Mouse (Mus musculus) large intestine, adult 2 months (tissue): Measurements from ENCODE around the gene Vmn1r219. TPM values are rescaled to one million over a fixed set of nuclear protein-coding genes. Genes with fewer than 3 reads are reported as not detected.
"Not testable (repeated sequence)": the region's sequence is repeated elsewhere in the genome, so short reads cannot be mapped to it uniquely, and the experiment has no call there.

ENCODE experiments used
- DNase-seq: peaks from one replicate; pipeline ENCODE4 v3.0.0-alpha.2; 2012; ENCODE audit warnings: low read depth, low spot score
- WGBS: fragments of 180-500 bp; shearing (Covaris S2); methylation state at CpG from one replicate; pipeline ENCODE4 v1.1.7; 2018; 5-methylcytosine and 5-hydroxymethylcytosine counted together
- polyA plus RNA-seq: library from polyadenylated mRNA; depleted of rRNA; stranded (reverse); fragments of >200 nt; gene quantifications from 2 replicates; pipeline ENCODE4 v1.2.3, GENCODE M21; 2012; rRNA removed

Vmn1r219 gene
- polyA plus RNA-seq = not detected in 2 replicates

DNA sequence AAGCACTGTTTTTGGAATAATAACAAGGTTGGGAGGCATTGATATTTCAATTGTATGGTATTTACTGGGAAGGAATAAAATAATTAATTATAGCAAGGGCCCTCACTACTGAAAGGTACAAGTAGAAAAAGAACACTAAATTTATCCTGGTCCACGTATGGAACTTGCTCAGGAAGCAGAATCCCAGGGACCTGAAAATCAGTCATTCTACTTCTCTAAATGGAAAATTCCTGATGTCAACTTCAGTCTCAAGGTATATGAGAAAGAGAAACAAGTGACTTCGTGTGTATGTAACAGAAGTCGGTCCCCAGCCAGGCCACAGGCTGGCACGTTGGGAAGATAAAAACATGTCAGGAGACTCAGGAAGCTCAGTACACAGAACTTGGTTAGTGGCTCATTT is at the start of gene Vmn1r219:
Gene Vmn1r219 (plus strand): TSS at position 301 of the 400 bp plus-strand sequence.
- 76% methylated on average over 4 of the region's 4 CpGs for WGBS
- no peak for DNase-seq

DNA sequence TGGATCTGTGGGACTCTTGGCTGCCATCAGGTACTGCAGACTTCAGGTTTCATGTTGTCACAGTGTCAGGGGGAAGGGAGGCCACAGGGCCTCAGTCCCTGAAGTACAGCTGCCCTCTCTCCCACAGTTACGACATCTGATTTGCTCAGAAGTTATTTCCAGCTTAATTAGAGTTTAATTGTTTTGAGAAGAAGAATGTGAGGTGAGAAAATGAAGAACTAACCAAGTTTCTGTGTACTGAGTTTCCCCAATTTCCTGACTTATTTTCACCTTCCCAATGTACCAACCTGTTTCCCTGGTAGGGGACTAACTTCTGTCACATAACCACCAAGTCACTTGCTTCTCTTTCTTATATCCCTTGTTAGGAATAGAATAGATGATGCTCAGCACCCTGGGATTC is 41.0 kb upstream of the Vmn1r219 start, which contains the start of gene Vmn1r217:
Gene Vmn1r217 (minus strand): TSS at position 101 of the 400 bp plus-strand sequence.
- not testable (repeated sequence) for DNase-seq
- 72% methylated on average over 1 of the region's 1 CpGs for WGBS

DNA sequence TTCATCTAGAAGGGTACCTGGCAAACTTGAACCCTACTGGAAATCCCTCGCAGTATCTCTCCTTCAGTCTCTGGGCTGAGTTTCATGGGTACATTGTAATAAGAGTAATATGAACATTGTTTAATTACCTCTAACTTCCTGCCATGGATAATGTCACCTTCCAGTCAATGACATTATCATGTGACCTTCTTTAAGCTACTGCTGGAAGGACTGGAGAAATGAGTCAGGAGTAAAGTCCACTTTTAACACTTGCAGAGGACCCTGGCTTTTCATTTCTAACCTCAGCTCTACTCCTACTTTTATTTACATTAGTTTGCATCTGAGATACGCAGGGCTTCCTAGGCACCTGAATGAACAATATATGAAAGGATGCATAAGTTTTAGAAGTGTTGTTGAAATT is 38.5 kb upstream of the Vmn1r219 start:
- 65% methylated on average over 2 of the region's 2 CpGs for WGBS

DNA sequence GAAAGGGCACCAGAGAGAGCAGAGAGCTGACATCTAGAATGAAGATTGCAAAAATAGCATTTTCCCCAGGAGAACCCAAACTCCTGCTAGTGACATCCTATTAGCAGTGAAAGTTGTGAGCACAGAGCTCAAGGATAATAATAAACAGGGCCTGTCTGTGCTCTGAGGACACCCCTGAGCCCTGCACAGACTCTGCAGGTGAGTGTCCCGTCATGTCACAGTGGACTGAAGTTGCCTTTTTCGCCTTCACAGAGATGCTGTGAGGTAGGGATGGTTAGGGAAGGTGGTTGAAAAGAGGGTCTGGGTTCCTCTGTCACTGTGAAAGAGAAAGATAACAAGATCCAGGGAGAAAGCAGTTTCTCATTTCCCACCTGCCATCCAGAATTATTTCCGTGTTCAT is 26.0 kb upstream of the Vmn1r219 start, which contains the start of gene Vmn1r218:
Gene Vmn1r218 (plus strand): TSS at position 57 of the 400 bp plus-strand sequence.
- DNase-seq = no peak
- 58% methylated on average over 3 of the region's 3 CpGs for WGBS

More for the DNA sequence above, 38.5 kb upstream of the Vmn1r219 start:
- no peak for DNase-seq

DNA sequence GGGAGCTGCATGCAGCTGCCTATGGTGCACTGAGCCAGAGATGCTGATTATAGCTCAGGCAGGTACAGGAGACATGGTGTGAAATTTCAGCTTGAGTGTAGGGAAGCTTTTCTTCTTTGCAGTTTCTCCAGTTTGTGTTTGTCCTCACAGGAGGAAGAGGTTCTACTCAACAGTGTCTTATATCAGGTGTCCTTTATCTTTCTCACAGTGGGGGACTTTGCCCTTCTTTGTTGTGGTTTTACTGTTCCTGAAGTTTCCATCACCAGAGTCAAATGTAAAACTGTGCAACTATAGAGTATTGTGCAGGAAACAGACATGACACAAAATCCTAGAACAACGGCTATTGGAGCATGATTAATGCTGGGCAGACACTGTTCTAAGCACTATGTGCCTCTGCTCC is 25.6 kb upstream of the Vmn1r219 start:
- 24% methylated on average over 1 of the region's 1 CpGs for WGBS
- DNase-seq = no peak

DNA sequence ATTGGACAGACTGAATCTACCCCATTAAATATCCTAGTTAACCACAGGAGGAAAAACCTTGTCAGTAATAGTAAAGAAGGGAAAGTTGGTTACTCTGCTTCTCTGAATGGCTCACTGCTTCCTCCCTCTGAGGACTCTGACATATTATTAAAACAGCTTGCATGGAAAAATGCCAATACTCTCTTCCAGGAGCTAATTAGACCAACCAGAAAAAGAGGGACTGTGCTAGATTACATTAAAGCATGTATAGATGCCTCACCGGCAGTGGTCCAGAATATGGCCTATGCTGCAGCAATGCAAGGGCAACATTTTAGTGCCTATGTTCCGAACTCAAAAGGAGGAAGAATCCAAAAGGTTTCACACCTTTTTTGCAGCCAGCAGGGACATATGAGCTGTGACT is 20.2 kb upstream of the Vmn1r219 start:
- no peak for DNase-seq

DNA sequence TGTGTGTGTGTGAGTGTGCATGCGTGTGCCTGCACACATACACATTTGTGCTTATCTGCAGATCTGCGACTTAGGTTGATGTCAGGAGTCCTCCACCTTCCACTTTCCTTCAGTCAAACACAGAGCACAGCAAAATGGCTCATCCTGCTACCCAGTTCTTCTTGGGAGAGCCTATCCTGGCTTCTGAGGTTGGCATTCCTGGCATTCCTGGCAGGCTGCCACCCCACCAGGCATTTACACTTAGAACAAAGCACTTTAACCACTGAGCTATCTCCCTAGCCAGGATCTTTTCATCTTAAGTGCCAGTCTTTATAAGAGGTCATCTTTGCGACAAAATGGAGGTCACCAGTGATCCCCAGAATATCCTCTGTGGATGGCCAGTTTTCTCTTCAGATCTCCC is 1.3 kb upstream of the Vmn1r219 start:
- DNase-seq = no peak
- 77% methylated on average over 3 of the region's 3 CpGs for WGBS

More for the DNA sequence above, 20.2 kb upstream of the Vmn1r219 start:
- WGBS = 85% methylated on average over 2 of the region's 2 CpGs

DNA sequence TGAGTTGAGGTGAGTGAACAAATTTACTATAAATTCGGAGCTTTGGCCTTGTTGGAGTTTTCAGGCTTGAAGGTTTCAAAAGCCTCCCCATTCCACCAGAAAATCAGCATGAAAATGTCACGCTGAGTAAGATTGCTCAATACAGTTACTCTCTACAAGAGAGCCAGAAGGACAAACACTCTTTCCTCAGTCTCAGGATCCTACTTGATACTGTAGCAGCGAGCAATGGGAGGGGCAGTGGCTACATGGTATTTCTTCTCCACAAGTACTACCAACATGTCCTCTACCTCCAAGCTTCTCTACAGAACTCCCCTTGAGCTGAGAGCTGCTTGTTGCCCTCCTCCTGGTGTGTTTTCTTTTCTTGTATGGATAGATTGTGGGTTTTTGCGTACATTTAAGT is 7.4 kb downstream of the Vmn1r219 start:
- 87% methylated on average over 4 of the region's 4 CpGs for WGBS

DNA sequence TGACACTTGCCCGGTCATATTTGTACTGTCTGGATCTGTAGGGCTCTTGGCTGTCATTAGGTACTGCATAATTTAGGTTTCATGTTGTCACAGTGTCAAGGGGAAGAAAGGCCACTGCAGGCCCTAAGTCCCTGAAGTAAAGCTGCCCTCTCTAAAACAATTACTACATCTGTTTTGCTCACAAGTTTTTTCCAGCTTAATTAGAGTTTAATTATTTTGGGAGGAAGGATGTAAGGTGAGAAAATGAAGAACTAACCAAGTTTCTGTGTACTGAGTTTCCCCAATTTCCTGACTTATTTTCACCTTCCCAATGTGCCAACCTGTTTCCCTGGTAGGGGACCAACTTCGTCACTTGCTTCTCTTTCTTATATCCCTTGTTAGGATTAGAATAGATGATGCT is 28.8 kb downstream of the Vmn1r219 start, which contains the start of gene Vmn1r220:
Gene Vmn1r220 (minus strand): TSS at position 101 of the 400 bp plus-strand sequence.
- no peak for DNase-seq
- WGBS = 85% methylated on average over 2 of the region's 2 CpGs

More for the DNA sequence above, 7.4 kb downstream of the Vmn1r219 start:
- DNase-seq = not testable (repeated sequence)

DNA sequence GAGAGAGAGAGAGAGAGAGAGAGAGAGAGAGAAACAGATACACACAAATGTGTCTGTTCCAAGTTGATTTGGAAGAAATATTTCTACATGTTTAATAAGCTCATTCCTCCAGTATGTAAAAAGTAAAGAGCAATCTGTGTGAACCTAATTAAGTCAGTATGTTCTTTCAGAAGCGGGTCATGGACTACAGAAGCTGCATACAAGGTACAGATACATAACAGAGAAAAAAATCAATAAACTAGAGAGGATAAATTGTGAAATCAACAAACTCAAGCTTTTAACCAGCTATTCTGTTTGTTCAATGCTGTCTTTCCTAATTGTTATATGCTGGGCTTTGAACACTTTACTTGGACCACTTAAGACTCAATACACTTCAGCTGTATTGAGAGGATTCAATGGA is 44.8 kb downstream of the Vmn1r219 start:
- DNase-seq = not testable (repeated sequence)

DNA sequence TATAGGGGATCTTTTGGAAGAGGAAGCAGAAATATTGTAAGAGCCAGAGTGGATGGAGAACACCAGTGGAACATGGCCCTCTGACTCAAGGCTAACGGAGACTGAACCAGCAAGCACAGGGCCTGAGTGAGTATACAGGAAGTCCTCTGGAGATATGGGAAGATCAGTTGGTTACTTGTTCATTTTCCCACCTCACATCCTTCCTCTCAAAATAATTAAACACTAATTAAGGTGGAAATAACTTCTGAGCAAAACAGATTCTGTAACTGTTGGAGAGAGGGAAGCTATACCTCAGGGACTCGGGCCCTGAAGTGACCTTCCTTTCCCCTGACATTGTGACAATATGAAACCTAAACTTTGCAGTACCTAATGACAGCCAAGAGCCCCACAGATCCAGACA is 54.7 kb downstream of the Vmn1r219 start, which contains the start of gene Vmn1r221:
Gene Vmn1r221 (plus strand): TSS at position 301 of the 400 bp plus-strand sequence.
- DNase-seq = not testable (repeated sequence)
- WGBS = 91% methylated on average over 2 of the region's 2 CpGs

More for the DNA sequence above, 44.8 kb downstream of the Vmn1r219 start:
- WGBS = 85% methylated on average over 1 of the region's 1 CpGs

Other genes starting within 250 kb of the Vmn1r219 start
- gene Vmn1r213, start 151.7 kb upstream of the Vmn1r219 start, polyA plus RNA-seq = not detected in 2 replicates
- not detected in 2 replicates for gene Vmn1r214, start 128.9 kb upstream of the Vmn1r219 start, polyA plus RNA-seq
- not detected in 2 replicates for gene Vmn1r215, start 91.3 kb upstream of the Vmn1r219 start, polyA plus RNA-seq
- gene Vmn1r217, start 41.1 kb upstream of the Vmn1r219 start, polyA plus RNA-seq = not detected in 2 replicates
- gene Vmn1r218, start 26.2 kb upstream of the Vmn1r219 start, polyA plus RNA-seq = not detected in 2 replicates
- not detected in 2 replicates for gene Vmn1r220, start 28.7 kb downstream of the Vmn1r219 start, polyA plus RNA-seq
- not detected in 2 replicates for gene Vmn1r221, start 54.8 kb downstream of the Vmn1r219 start, polyA plus RNA-seq
- not detected in 2 replicates for gene Vmn1r222, start 76.6 kb downstream of the Vmn1r219 start, polyA plus RNA-seq
- not detected in 2 replicates for gene Vmn1r223, start 87.8 kb downstream of the Vmn1r219 start, polyA plus RNA-seq
- 1.1 and 1.7 TPM in 2 replicates for gene Zfp322a, start 209.9 kb downstream of the Vmn1r219 start, polyA plus RNA-seq